ENCODE assay signal across 23 mouse cellular contexts in genomic region chr13:114641688-114642390, GRCm38 (mm10).
DNase-seq lines count a peak whose midpoint lies in the region; ATAC-seq lines count a peak whose summit lies in the region.
"Had no signal": no experiment of that assay in that cellular context is flagged by ENCODE, and none has a peak within 500 bp of the region (broad histone marks: within the 10 kb centered on the region; RNA-seq: fewer than 3 reads in every experiment).

No protein-coding gene starts in this region.

- no peak overlapping the region for H3K9ac ChIP-seq in midbrain, embryonic 13.5 days (replicated peaks)
- no peak overlapping the region for H3K9ac ChIP-seq in midbrain, embryonic 16.5 days (ENCODE audit: low read depth, low read length)
- H3K9ac ChIP-seq in hindbrain, embryonic 15.5 days, result no peak overlapping the region
- no peak overlapping the region for H3K9ac ChIP-seq in neural tube, embryonic 14.5 days (replicated peaks; ENCODE audit: low read depth, low read length)
- H3K9ac ChIP-seq: forebrain, embryonic 15.5 days; limb, embryonic 13.5 days; liver, embryonic 12.5 days had no signal

- 46% methylated on average over 9 of the region's 9 CpGs for WGBS in midbrain, embryonic 13.5 days
- WGBS in midbrain, embryonic 16.5 days, result 51% methylated on average over 9 of the region's 9 CpGs
- 31% methylated on average over 9 of the region's 9 CpGs for WGBS in hindbrain, embryonic 15.5 days
- 37% methylated on average over 9 of the region's 9 CpGs for WGBS in neural tube, embryonic 14.5 days
- WGBS in forebrain, embryonic 10.5 days, result 89% methylated on average over 9 of the region's 9 CpGs

- peak; percentile 29 for DNase-seq in embryo, embryonic 11 days
- DNase-seq in ovary, postnatal 36 days (ENCODE audit: low spot score), result no peak
- no peak for DNase-seq in forebrain, embryonic 10.5 days (ENCODE audit: extremely low spot score, low spot score)
- DNase-seq: adrenal gland, postnatal 36 days; cerebellum, adult 11 months; cerebellum, adult 9-11 months; heart, postnatal 4 days; kidney, postnatal 25 days; lung, adult 18-20 months; right cerebral cortex, adult 18-20 months; right cerebral cortex, postnatal 4 days; thymus, postnatal 36 days had no signal

- no peak overlapping the region for H3K27ac ChIP-seq in midbrain, embryonic 13.5 days
- H3K27ac ChIP-seq in midbrain, embryonic 16.5 days (ENCODE audit: low read length), result no peak overlapping the region
- no peak overlapping the region for H3K27ac ChIP-seq in hindbrain, embryonic 15.5 days (replicated peaks)
- H3K27ac ChIP-seq in neural tube, embryonic 14.5 days (ENCODE audit: low read depth, low read length), result no peak overlapping the region
- H3K27ac ChIP-seq in forebrain, embryonic 10.5 days, result no peak overlapping the region
- H3K27ac ChIP-seq: forebrain, embryonic 15.5 days; heart, embryonic 10.5 days; limb, embryonic 13.5 days; liver, embryonic 12.5 days had no signal

- H3K27me3 ChIP-seq in midbrain, embryonic 13.5 days, result no peaks in the 10 kb centered on the region
- no peaks in the 10 kb centered on the region for H3K27me3 ChIP-seq in midbrain, embryonic 16.5 days (ENCODE audit: control insufficient read depth, insufficient read depth, low read depth, low read length)
- no peaks in the 10 kb centered on the region for H3K27me3 ChIP-seq in hindbrain, embryonic 15.5 days
- H3K27me3 ChIP-seq in neural tube, embryonic 14.5 days (ENCODE audit: control insufficient read depth, insufficient read depth, low read length), result no peaks in the 10 kb centered on the region
- H3K27me3 ChIP-seq in forebrain, embryonic 10.5 days (ENCODE audit: poor library complexity, severe bottlenecking), result no peaks in the 10 kb centered on the region
- H3K27me3 ChIP-seq: forebrain, embryonic 15.5 days; limb, embryonic 13.5 days; liver, embryonic 12.5 days; megakaryocyte, embryonic 14.5 days had no signal

- no peaks in the 10 kb centered on the region for H3K36me3 ChIP-seq in midbrain, embryonic 13.5 days
- H3K36me3 ChIP-seq in midbrain, embryonic 16.5 days (ENCODE audit: control insufficient read depth, insufficient read depth, low read length), result no peaks in the 10 kb centered on the region
- no peaks in the 10 kb centered on the region for H3K36me3 ChIP-seq in hindbrain, embryonic 15.5 days
- no peaks in the 10 kb centered on the region for H3K36me3 ChIP-seq in neural tube, embryonic 14.5 days (ENCODE audit: control insufficient read depth, insufficient read depth, low read length)
- H3K36me3 ChIP-seq in forebrain, embryonic 10.5 days (replicated peaks), result no peaks in the 10 kb centered on the region
- H3K36me3 ChIP-seq: forebrain, embryonic 15.5 days; heart, embryonic 10.5 days; limb, embryonic 13.5 days; liver, embryonic 12.5 days had no signal

- no peak overlapping the region for H3K4me3 ChIP-seq in midbrain, embryonic 13.5 days (replicated peaks)
- H3K4me3 ChIP-seq in midbrain, embryonic 16.5 days (ENCODE audit: low read depth, low read length), result no peak overlapping the region
- H3K4me3 ChIP-seq in hindbrain, embryonic 15.5 days, result no peak overlapping the region
- no peak overlapping the region for H3K4me3 ChIP-seq in neural tube, embryonic 14.5 days (ENCODE audit: low read depth, low read length)
- no peak overlapping the region for H3K4me3 ChIP-seq in forebrain, embryonic 10.5 days
- H3K4me3 ChIP-seq: forebrain, embryonic 15.5 days; heart, embryonic 10.5 days; limb, embryonic 13.5 days; liver, embryonic 12.5 days; megakaryocyte, embryonic 14.5 days had no signal

- peaks cover 5% of the 10 kb centered on the region for H3K4me1 ChIP-seq in midbrain, embryonic 13.5 days (replicated peaks)
- no peaks in the 10 kb centered on the region for H3K4me1 ChIP-seq in midbrain, embryonic 16.5 days (ENCODE audit: control insufficient read depth, insufficient read depth, low read length)
- H3K4me1 ChIP-seq in hindbrain, embryonic 15.5 days (replicated peaks), result no peaks in the 10 kb centered on the region
- H3K4me1 ChIP-seq in neural tube, embryonic 14.5 days (ENCODE audit: control insufficient read depth, insufficient read depth, low read length), result no peaks in the 10 kb centered on the region
- 0 out of 2 replicates have a peak, but pooled peaks cover 6% of the 10 kb centered on the region for H3K4me1 ChIP-seq in forebrain, embryonic 10.5 days
- H3K4me1 ChIP-seq: forebrain, embryonic 15.5 days; heart, embryonic 10.5 days; liver, embryonic 12.5 days; megakaryocyte, embryonic 14.5 days had no signal

- 0 out of 2 replicates have a peak, but pooled peaks have one; percentile 30 for ATAC-seq in midbrain, embryonic 13.5 days
- ATAC-seq in midbrain, embryonic 16.5 days, result no peak
- ATAC-seq in hindbrain, embryonic 15.5 days (ENCODE audit: low FRiP score, low read depth), result peak; percentile 69; the same call in 1 of the 2 replicates
- peak; percentile 74; the same call in 1 of the 2 replicates for ATAC-seq in neural tube, embryonic 14.5 days (ENCODE audit: low read depth)
- no peak for ATAC-seq in inflammation-experienced regulatory T-cells, adult 6 months
- ATAC-seq: forebrain, embryonic 15.5 days; intestine, embryonic 16.5 days; liver, embryonic 12.5 days had no signal

- no peaks in the 10 kb centered on the region for H3K9me3 ChIP-seq in midbrain, embryonic 13.5 days
- no peaks in the 10 kb centered on the region for H3K9me3 ChIP-seq in midbrain, embryonic 16.5 days (replicated peaks; ENCODE audit: control insufficient read depth, low read length, poor library complexity, severe bottlenecking)
- no peaks in the 10 kb centered on the region for H3K9me3 ChIP-seq in hindbrain, embryonic 15.5 days
- no peaks in the 10 kb centered on the region for H3K9me3 ChIP-seq in neural tube, embryonic 14.5 days (ENCODE audit: control insufficient read depth, low read length)
- H3K9me3 ChIP-seq in forebrain, embryonic 10.5 days, result no peaks in the 10 kb centered on the region
- H3K9me3 ChIP-seq: forebrain, embryonic 15.5 days; heart, embryonic 10.5 days; limb, embryonic 13.5 days; liver, embryonic 12.5 days had no signal

- no peak overlapping the region for H3K4me2 ChIP-seq in midbrain, embryonic 13.5 days (replicated peaks)
- H3K4me2 ChIP-seq in midbrain, embryonic 16.5 days (ENCODE audit: low read length), result no peak overlapping the region
- H3K4me2 ChIP-seq in hindbrain, embryonic 15.5 days, result 0 out of 2 replicates have a peak overlapping the region, but pooled peaks have one; percentile 11
- H3K4me2 ChIP-seq in neural tube, embryonic 14.5 days (ENCODE audit: low read depth, low read length), result no peak overlapping the region
- H3K4me2 ChIP-seq: forebrain, embryonic 15.5 days; limb, embryonic 13.5 days; liver, embryonic 12.5 days had no signal

Comparison
In these comparisons a context has a peak if more than half of its experiments do, and no peak if none do; other contexts are left out.
1. ATAC-seq: peak in midbrain, embryonic 13.5 days (single experiment), hindbrain, embryonic 15.5 days (single experiment) and neural tube, embryonic 14.5 days (single experiment); none in midbrain, embryonic 16.5 days (single experiment) and inflammation-experienced regulatory T-cells, adult 6 months (single experiment).